Mouse (Mus musculus): ENCODE measurements at regions not wholly inside any gene's neighbourhood (a gene's known extent, or its start where the extent isn't known, plus 50 kb on each side); places are given as distances from the start of the nearest gene placed in this dataset.

- Histone ChIP-seq H3K9me3 (peaks cover 11% of the 10 kb centered on the region; the same call in 1 of the 2 replicates), H3K4me3 (no peak overlapping the region), H3K27me3 (no peaks in the 10 kb centered on the region), H3K4me2 (replicated peaks) (no peak overlapping the region), H3K27ac (replicated peaks) (no peak overlapping the region), H3K36me3 (no peaks in the 10 kb centered on the region), H3K9ac (replicated peaks) (no peak overlapping the region), H3K4me1 (no peaks in the 10 kb centered on the region)
- 92% methylated on average over 13 of the region's 13 CpGs for WGBS
- ATAC-seq (ENCODE audit: low FRiP score, low read depth), result no peak
These were observed 300.8 kb downstream of the Med13l start for GRCm38 (mm10) chr5:118861143-118861847.

GRCm38 (mm10) chr5:118867511-118867910 lies 307.0 kb downstream of the Med13l start:
- 89% methylated on average over 5 of the region's 5 CpGs for WGBS
- no peak for ATAC-seq (ENCODE audit: low FRiP score, low read depth)
- no peak overlapping the region for H3K4me3 ChIP-seq
- H3K4me1 ChIP-seq, result no peaks in the 10 kb centered on the region
- no peak overlapping the region for H3K27ac ChIP-seq (replicated peaks)
- H3K36me3 ChIP-seq, result no peaks in the 10 kb centered on the region
- H3K9me3 ChIP-seq, result peaks cover 7% of the 10 kb centered on the region; the same call in 1 of the 2 replicates
- H3K9ac ChIP-seq (replicated peaks), result no peak overlapping the region
- H3K4me2 ChIP-seq (replicated peaks), result no peak overlapping the region
- H3K27me3 ChIP-seq, result peaks cover 11% of the 10 kb centered on the region

GRCm38 (mm10) chr5:118869330-118869729 lies 308.9 kb downstream of the Med13l start:
- 83% methylated on average over 9 of the region's 9 CpGs for WGBS
- H3K4me3 ChIP-seq, result no peak overlapping the region
- no peak for ATAC-seq (ENCODE audit: low FRiP score, low read depth)

GRCm38 (mm10) chr5:118873871-118874270 lies 313.4 kb downstream of the Med13l start:
- Histone ChIP-seq H3K27me3 (peaks cover 68% of the 10 kb centered on the region), H3K9ac (replicated peaks) (no peak overlapping the region), H3K4me3 (no peak overlapping the region), H3K36me3 (no peaks in the 10 kb centered on the region), H3K4me2 (replicated peaks) (no peak overlapping the region), H3K4me1 (0 out of 2 replicates have a peak, but pooled peaks cover 7% of the 10 kb centered on the region), H3K9me3 (no peaks in the 10 kb centered on the region), H3K27ac (replicated peaks) (no peak overlapping the region)
- WGBS, result 22% methylated on average over 7 of the region's 7 CpGs
- ATAC-seq (ENCODE audit: low FRiP score, low read depth), result no peak

More at GRCm38 (mm10) chr5:118869330-118869729, 308.9 kb downstream of the Med13l start:
- Histone ChIP-seq H3K9ac (replicated peaks) (no peak overlapping the region), H3K27ac (replicated peaks) (no peak overlapping the region), H3K9me3 (no peaks in the 10 kb centered on the region), H3K27me3 (peaks cover 28% of the 10 kb centered on the region), H3K4me2 (replicated peaks) (no peak overlapping the region), H3K36me3 (no peaks in the 10 kb centered on the region), H3K4me1 (no peaks in the 10 kb centered on the region)

- H3K27me3 ChIP-seq, result peaks cover 74% of the 10 kb centered on the region
- no peaks in the 10 kb centered on the region for H3K9me3 ChIP-seq
- H3K9ac ChIP-seq (replicated peaks), result no peak overlapping the region
- H3K4me2 ChIP-seq (replicated peaks), result no peak overlapping the region
- 0 out of 2 replicates have a peak, but pooled peaks cover 7% of the 10 kb centered on the region for H3K4me1 ChIP-seq
- no peaks in the 10 kb centered on the region for H3K36me3 ChIP-seq
- WGBS, result 65% methylated on average over 10 of the region's 10 CpGs
- no peak overlapping the region for H3K4me3 ChIP-seq
- ATAC-seq (ENCODE audit: low FRiP score, low read depth), result no peak
- no peak overlapping the region for H3K27ac ChIP-seq (replicated peaks)
These were observed 314.7 kb downstream of the Med13l start for GRCm38 (mm10) chr5:118875096-118875637.

- peak overlapping the region; percentile 47 for H3K4me2 ChIP-seq (replicated peaks)
- H3K27ac ChIP-seq (replicated peaks), result no peak overlapping the region
- no peaks in the 10 kb centered on the region for H3K9me3 ChIP-seq
- 16% methylated on average over 18 of the region's 18 CpGs for WGBS
- peak overlapping the region; percentile 16 for H3K4me3 ChIP-seq
- H3K36me3 ChIP-seq, result no peaks in the 10 kb centered on the region
- no peak overlapping the region for H3K9ac ChIP-seq (replicated peaks)
- H3K4me1 ChIP-seq, result 0 out of 2 replicates have a peak, but pooled peaks cover 7% of the 10 kb centered on the region
- peaks cover 69% of the 10 kb centered on the region for H3K27me3 ChIP-seq
- ATAC-seq (ENCODE audit: low FRiP score, low read depth), result no peak
These were observed 316.3 kb downstream of the Med13l start for GRCm38 (mm10) chr5:118876586-118877312.

GRCm38 (mm10) chr5:118877313-118877669 lies 316.8 kb downstream of the Med13l start:
- H3K36me3 ChIP-seq, result no peaks in the 10 kb centered on the region
- WGBS, result under 1% methylated on average over 12 of the region's 12 CpGs
- peak overlapping the region; percentile 47 for H3K4me2 ChIP-seq (replicated peaks)
- no peak for ATAC-seq (ENCODE audit: low FRiP score, low read depth)
- H3K27ac ChIP-seq (replicated peaks), result no peak overlapping the region
- peaks cover 65% of the 10 kb centered on the region for H3K27me3 ChIP-seq
- peak overlapping the region; percentile 16 for H3K4me3 ChIP-seq
- H3K9me3 ChIP-seq, result no peaks in the 10 kb centered on the region
- 0 out of 2 replicates have a peak, but pooled peaks cover 7% of the 10 kb centered on the region for H3K4me1 ChIP-seq
- no peak overlapping the region for H3K9ac ChIP-seq (replicated peaks)

GRCm38 (mm10) chr5:118877831-118878230 lies 317.4 kb downstream of the Med13l start:
- Histone ChIP-seq H3K9me3 (no peaks in the 10 kb centered on the region), H3K4me3 (no peak overlapping the region), H3K4me2 (replicated peaks) (peak overlapping the region; percentile 47; the same call in 1 of the 2 replicates), H3K27ac (replicated peaks) (no peak overlapping the region), H3K4me1 (0 out of 2 replicates have a peak, but pooled peaks cover 7% of the 10 kb centered on the region), H3K36me3 (no peaks in the 10 kb centered on the region), H3K27me3 (peaks cover 59% of the 10 kb centered on the region), H3K9ac (replicated peaks) (no peak overlapping the region)
- WGBS, result 27% methylated on average over 10 of the region's 10 CpGs
- ATAC-seq (ENCODE audit: low FRiP score, low read depth), result no peak

GRCm38 (mm10) chr5:118878722-118879121 lies 318.2 kb downstream of the Med13l start:
- no peak overlapping the region for H3K4me3 ChIP-seq
- ATAC-seq (ENCODE audit: low FRiP score, low read depth), result no peak
- H3K9ac ChIP-seq (replicated peaks), result no peak overlapping the region
- 0 out of 2 replicates have a peak, but pooled peaks cover 7% of the 10 kb centered on the region for H3K4me1 ChIP-seq
- H3K36me3 ChIP-seq, result no peaks in the 10 kb centered on the region
- no peak overlapping the region for H3K4me2 ChIP-seq (replicated peaks)
- H3K27ac ChIP-seq (replicated peaks), result no peak overlapping the region
- H3K27me3 ChIP-seq, result peaks cover 51% of the 10 kb centered on the region
- no peaks in the 10 kb centered on the region for H3K9me3 ChIP-seq
- 43% methylated on average over 10 of the region's 10 CpGs for WGBS

GRCm38 (mm10) chr5:118879808-118880478 lies 319.5 kb downstream of the Med13l start:
- H3K27me3 ChIP-seq, result peaks cover 41% of the 10 kb centered on the region
- no peak overlapping the region for H3K27ac ChIP-seq (replicated peaks)
- 24% methylated on average over 13 of the region's 13 CpGs for WGBS
- no peak overlapping the region for H3K9ac ChIP-seq (replicated peaks)
- no peaks in the 10 kb centered on the region for H3K9me3 ChIP-seq
- H3K36me3 ChIP-seq, result no peaks in the 10 kb centered on the region
- no peak overlapping the region for H3K4me2 ChIP-seq (replicated peaks)
- H3K4me1 ChIP-seq, result 0 out of 2 replicates have a peak, but pooled peaks cover 7% of the 10 kb centered on the region
- H3K4me3 ChIP-seq, result no peak overlapping the region
- 0 out of 2 replicates have a peak, but pooled peaks have one; percentile 4 for ATAC-seq (ENCODE audit: low FRiP score, low read depth)

GRCm38 (mm10) chr5:118880546-118880945 lies 320.1 kb downstream of the Med13l start:
- no peaks in the 10 kb centered on the region for H3K9me3 ChIP-seq
- no peak overlapping the region for H3K27ac ChIP-seq (replicated peaks)
- no peaks in the 10 kb centered on the region for H3K36me3 ChIP-seq
- 0 out of 2 replicates have a peak, but pooled peaks have one; percentile 9 for ATAC-seq (ENCODE audit: low FRiP score, low read depth)
- no peak overlapping the region for H3K4me3 ChIP-seq
- peaks cover 36% of the 10 kb centered on the region for H3K27me3 ChIP-seq
- H3K9ac ChIP-seq (replicated peaks), result no peak overlapping the region
- H3K4me1 ChIP-seq, result 0 out of 2 replicates have a peak, but pooled peaks cover 7% of the 10 kb centered on the region
- WGBS, result 83% methylated on average over 9 of the region's 9 CpGs
- no peak overlapping the region for H3K4me2 ChIP-seq (replicated peaks)

Measured in midbrain, embryonic 12.5 days (tissue).